Mouse (Mus musculus): ENCODE measurements at regions not wholly inside any gene's neighbourhood (a gene's known extent, or its start where the extent isn't known, plus 50 kb on each side); places are given as distances from the start of the nearest gene placed in this dataset.

GRCm38 (mm10) chr5:74121861-74122630, 53.8 kb upstream of the Usp46 start:
- H3K27ac ChIP-seq (ENCODE audit: insufficient read depth, low read length): no peak overlapping the region
- H3K4me1 ChIP-seq (ENCODE audit: control insufficient read depth, insufficient read depth, low read length): no peaks in the 10 kb centered on the region
- no peak overlapping the region for H3K4me3 ChIP-seq (ENCODE audit: insufficient read depth, low read length)
- no peak for TF ChIP-seq CTCF (IDR thresholded peaks at IDR 0.05; ENCODE audit: extremely low read depth, insufficient read depth, low read length)
- TF ChIP-seq POLR2A (IDR thresholded peaks at IDR 0.05; ENCODE audit: extremely low read depth, insufficient read depth, low read length): no peak

GRCm38 (mm10) chr5:74126015-74126896, 58.0 kb upstream of the Usp46 start:
- no peak for TF ChIP-seq CTCF (IDR thresholded peaks at IDR 0.05; ENCODE audit: extremely low read depth, insufficient read depth, low read length)
- TF ChIP-seq POLR2A (IDR thresholded peaks at IDR 0.05; ENCODE audit: extremely low read depth, insufficient read depth, low read length): no peak
- Histone ChIP-seq H3K4me1 (ENCODE audit: control insufficient read depth, insufficient read depth, low read length) (no peaks in the 10 kb centered on the region), H3K27ac (ENCODE audit: insufficient read depth, low read length) (no peak overlapping the region), H3K4me3 (ENCODE audit: insufficient read depth, low read length) (peak overlapping the region; percentile 25)

- H3K4me1 ChIP-seq (ENCODE audit: control insufficient read depth, insufficient read depth, low read length): no peaks in the 10 kb centered on the region
- no peak overlapping the region for H3K27ac ChIP-seq (ENCODE audit: insufficient read depth, low read length)
- no peak overlapping the region for H3K4me3 ChIP-seq (ENCODE audit: insufficient read depth, low read length)
- TF ChIP-seq CTCF (IDR thresholded peaks at IDR 0.05; ENCODE audit: extremely low read depth, insufficient read depth, low read length): no peak
- no peak for TF ChIP-seq POLR2A (IDR thresholded peaks at IDR 0.05; ENCODE audit: extremely low read depth, insufficient read depth, low read length)
Observed at GRCm38 (mm10) chr5:74127518-74127917, 59.3 kb upstream of the Usp46 start.

- Histone ChIP-seq H3K27ac (ENCODE audit: insufficient read depth, low read length) (no peak overlapping the region), H3K4me3 (ENCODE audit: insufficient read depth, low read length) (no peak overlapping the region), H3K4me1 (ENCODE audit: control insufficient read depth, insufficient read depth, low read length) (no peaks in the 10 kb centered on the region)
- TF ChIP-seq CTCF (IDR thresholded peaks at IDR 0.05; ENCODE audit: extremely low read depth, insufficient read depth, low read length) (no peak), POLR2A (IDR thresholded peaks at IDR 0.05; ENCODE audit: extremely low read depth, insufficient read depth, low read length) (no peak)
Observed at GRCm38 (mm10) chr5:74129636-74130035, 61.4 kb upstream of the Usp46 start.

- H3K4me1 ChIP-seq (ENCODE audit: control insufficient read depth, insufficient read depth, low read length): no peaks in the 10 kb centered on the region
- TF ChIP-seq CTCF (IDR thresholded peaks at IDR 0.05; ENCODE audit: extremely low read depth, insufficient read depth, low read length) (no peak), POLR2A (IDR thresholded peaks at IDR 0.05; ENCODE audit: extremely low read depth, insufficient read depth, low read length) (no peak)
- H3K27ac ChIP-seq (ENCODE audit: insufficient read depth, low read length): no peak overlapping the region
- H3K4me3 ChIP-seq (ENCODE audit: insufficient read depth, low read length): no peak overlapping the region
Observed at GRCm38 (mm10) chr5:74132671-74133070, 62.4 kb upstream of the Rasl11b start.

GRCm38 (mm10) chr5:74136377-74136776, 58.7 kb upstream of the Rasl11b start:
- Histone ChIP-seq H3K4me1 (ENCODE audit: control insufficient read depth, insufficient read depth, low read length) (no peaks in the 10 kb centered on the region), H3K27ac (ENCODE audit: insufficient read depth, low read length) (no peak overlapping the region), H3K4me3 (ENCODE audit: insufficient read depth, low read length) (no peak overlapping the region)
- no peak for TF ChIP-seq POLR2A (IDR thresholded peaks at IDR 0.05; ENCODE audit: extremely low read depth, insufficient read depth, low read length)
- TF ChIP-seq CTCF (IDR thresholded peaks at IDR 0.05; ENCODE audit: extremely low read depth, insufficient read depth, low read length): no peak

- no peak overlapping the region for H3K4me3 ChIP-seq (ENCODE audit: insufficient read depth, low read length)
- no peaks in the 10 kb centered on the region for H3K4me1 ChIP-seq (ENCODE audit: control insufficient read depth, insufficient read depth, low read length)
- TF ChIP-seq CTCF (IDR thresholded peaks at IDR 0.05; ENCODE audit: extremely low read depth, insufficient read depth, low read length): no peak
- H3K27ac ChIP-seq (ENCODE audit: insufficient read depth, low read length): no peak overlapping the region
Observed at GRCm38 (mm10) chr5:74136868-74137439, 58.1 kb upstream of the Rasl11b start.

- no peak overlapping the region for H3K4me3 ChIP-seq (ENCODE audit: insufficient read depth, low read length)
- TF ChIP-seq CTCF (IDR thresholded peaks at IDR 0.05; ENCODE audit: extremely low read depth, insufficient read depth, low read length) (no peak), POLR2A (IDR thresholded peaks at IDR 0.05; ENCODE audit: extremely low read depth, insufficient read depth, low read length) (no peak)
- H3K27ac ChIP-seq (ENCODE audit: insufficient read depth, low read length): no peak overlapping the region
- H3K4me1 ChIP-seq (ENCODE audit: control insufficient read depth, insufficient read depth, low read length): no peaks in the 10 kb centered on the region
Observed at GRCm38 (mm10) chr5:74143994-74144393, 51.1 kb upstream of the Rasl11b start.

- Histone ChIP-seq H3K4me3 (ENCODE audit: insufficient read depth, low read length) (no peak overlapping the region), H3K27ac (ENCODE audit: insufficient read depth, low read length) (no peak overlapping the region), H3K4me1 (ENCODE audit: control insufficient read depth, insufficient read depth, low read length) (no peaks in the 10 kb centered on the region)
- TF ChIP-seq POLR2A (IDR thresholded peaks at IDR 0.05; ENCODE audit: extremely low read depth, insufficient read depth, low read length) (no peak), CTCF (IDR thresholded peaks at IDR 0.05; ENCODE audit: extremely low read depth, insufficient read depth, low read length) (no peak)
Observed at GRCm38 (mm10) chr5:74144765-74145164, 50.3 kb upstream of the Rasl11b start.
